Mouse (Mus musculus) limb, embryonic 12.5 days (tissue): Measurements from ENCODE around the gene Aanat. TPM values are rescaled to one million over a fixed set of nuclear protein-coding genes. Genes with fewer than 3 reads are reported as not detected.

ENCODE experiments used
- ATAC-seq: fragments of 200-750 bp; cut with Nextera tagmentation; 2 replicates; pipeline ENCODE4 v1.8.0; 2017; ENCODE audit warnings: low read depth, moderate TSS enrichment; ENCODE audit not compliant: insufficient number of reproducible peaks, insufficient read depth, low FRiP score, low TSS enrichment
- H3K27ac ChIP-seq: fragments of 300-500 bp; sonication (generic); 2 replicates; pipeline ENCODE4 v1.5.1; 2016; ENCODE audit warnings: mild to moderate bottlenecking, moderate library complexity
- H3K27me3 ChIP-seq: fragments of 300-500 bp; sonication (generic); 2 replicates; pipeline ENCODE4 v1.6.1; 2016; ENCODE audit warnings: mild to moderate bottlenecking, moderate library complexity
- H3K36me3 ChIP-seq: fragments of 300-500 bp; sonication (generic); 2 replicates; pipeline ENCODE4 v1.6.1; 2016; ENCODE audit warnings: mild to moderate bottlenecking, moderate library complexity
- H3K4me1 ChIP-seq: fragments of 300-500 bp; sonication (generic); replicated peaks from 2 replicates; pipeline ENCODE4 v1.6.1; 2016
- H3K4me2 ChIP-seq: fragments of 300-500 bp; sonication (generic); 2 replicates; pipeline ENCODE4 v1.6.1; 2016; ENCODE audit warnings: mild to moderate bottlenecking, moderate library complexity
- H3K4me3 ChIP-seq: fragments of 300-500 bp; sonication (generic); replicated peaks from 2 replicates; pipeline ENCODE4 v1.5.1; 2016; ENCODE audit warnings: mild to moderate bottlenecking
- H3K9ac ChIP-seq: fragments of 300-500 bp; sonication (generic); replicated peaks from 2 replicates; pipeline ENCODE4 v1.6.1; 2016; ENCODE audit warnings: mild to moderate bottlenecking, moderate library complexity
- H3K9me3 ChIP-seq: fragments of 300-500 bp; sonication (generic); 2 replicates; pipeline ENCODE4 v1.6.1; 2016; ENCODE audit warnings: mild to moderate bottlenecking, moderate library complexity
- WGBS: fragments of 180-500 bp; shearing (Covaris S2); methylation state at CpG from one replicate; pipeline ENCODE4 v1.1.7; 2016; 5-methylcytosine and 5-hydroxymethylcytosine counted together
- polyA plus RNA-seq: library from polyadenylated mRNA; unstranded; fragments of >200 nt; fragmentation: Nextera tagmentation; extraction: Ambion mirVana; gene quantifications from 2 replicates; pipeline ENCODE4 v1.2.1, GENCODE M21; 2016

Gene Aanat
- polyA plus RNA-seq, 1 experiment from 2014 or later = not detected

GRCm38 (mm10) chr11:116612554-116612953, 26.3 kb downstream of the Aanat start:
- no peaks in the 10 kb centered on the region for H3K36me3 ChIP-seq
- no peak overlapping the region for H3K4me2 ChIP-seq
- ATAC-seq = no peak
- no peak overlapping the region for H3K4me3 ChIP-seq
- H3K9me3 ChIP-seq = no peaks in the 10 kb centered on the region
- H3K27ac ChIP-seq = no peak overlapping the region
- H3K9ac ChIP-seq = no peak overlapping the region
- H3K4me1 ChIP-seq = peaks cover 19% of the 10 kb centered on the region
- WGBS = 91% methylated on average over 1 of the region's 1 CpGs
- no peaks in the 10 kb centered on the region for H3K27me3 ChIP-seq

GRCm38 (mm10) chr11:116613234-116613633, 27.0 kb downstream of the Aanat start:
- ATAC-seq = no peak
- no peak overlapping the region for H3K4me3 ChIP-seq
- no peak overlapping the region for H3K27ac ChIP-seq
- WGBS = 94% methylated on average over 6 of the region's 6 CpGs
- no peaks in the 10 kb centered on the region for H3K36me3 ChIP-seq
- H3K4me2 ChIP-seq = no peak overlapping the region
- H3K9me3 ChIP-seq = no peaks in the 10 kb centered on the region
- no peak overlapping the region for H3K9ac ChIP-seq
- H3K4me1 ChIP-seq = peaks cover 25% of the 10 kb centered on the region
- H3K27me3 ChIP-seq = 0 out of 2 replicates have a peak, but pooled peaks cover 5% of the 10 kb centered on the region

- Histone ChIP-seq H3K36me3 (no peaks in the 10 kb centered on the region), H3K4me3 (no peak overlapping the region), H3K9me3 (no peaks in the 10 kb centered on the region), H3K27me3 (0 out of 2 replicates have a peak, but pooled peaks cover 5% of the 10 kb centered on the region), H3K9ac (no peak overlapping the region), H3K4me1 (peaks cover 50% of the 10 kb centered on the region), H3K27ac (0 out of 2 replicates have a peak overlapping the region, but pooled peaks have one; percentile 17), H3K4me2 (no peak overlapping the region)
- ATAC-seq = no peak
- 58% methylated on average over 15 of the region's 15 CpGs for WGBS
These were observed 29.7 kb downstream of the Aanat start for GRCm38 (mm10) chr11:116615735-116616437.

GRCm38 (mm10) chr11:116616438-116617118, 30.3 kb downstream of the Aanat start:
- Histone ChIP-seq H3K9me3 (no peaks in the 10 kb centered on the region), H3K27me3 (0 out of 2 replicates have a peak, but pooled peaks cover 5% of the 10 kb centered on the region), H3K4me2 (no peak overlapping the region), H3K4me3 (no peak overlapping the region), H3K9ac (no peak overlapping the region), H3K4me1 (peaks cover 57% of the 10 kb centered on the region), H3K36me3 (no peaks in the 10 kb centered on the region), H3K27ac (no peak overlapping the region)
- no peak for ATAC-seq
- WGBS = 60% methylated on average over 10 of the region's 10 CpGs

- Histone ChIP-seq H3K4me3 (no peak overlapping the region), H3K27ac (0 out of 2 replicates have a peak overlapping the region, but pooled peaks have one; percentile 2), H3K4me2 (no peak overlapping the region), H3K27me3 (0 out of 2 replicates have a peak, but pooled peaks cover 5% of the 10 kb centered on the region), H3K9ac (no peak overlapping the region), H3K9me3 (no peaks in the 10 kb centered on the region), H3K36me3 (no peaks in the 10 kb centered on the region), H3K4me1 (peaks cover 67% of the 10 kb centered on the region)
- WGBS = 90% methylated on average over 7 of the region's 7 CpGs
- ATAC-seq = no peak
These were observed 31.4 kb downstream of the Aanat start for GRCm38 (mm10) chr11:116617641-116618040.

GRCm38 (mm10) chr11:116618666-116619065, 32.4 kb downstream of the Aanat start:
- no peak overlapping the region for H3K4me2 ChIP-seq
- ATAC-seq = no peak
- H3K9me3 ChIP-seq = no peaks in the 10 kb centered on the region
- peaks cover 77% of the 10 kb centered on the region for H3K4me1 ChIP-seq
- no peaks in the 10 kb centered on the region for H3K36me3 ChIP-seq
- H3K4me3 ChIP-seq = no peak overlapping the region
- H3K9ac ChIP-seq = no peak overlapping the region
- no peak overlapping the region for H3K27ac ChIP-seq
- peaks cover 15% of the 10 kb centered on the region for H3K27me3 ChIP-seq
- 88% methylated on average over 7 of the region's 7 CpGs for WGBS

GRCm38 (mm10) chr11:116619156-116619555, 32.9 kb downstream of the Aanat start:
- no peaks in the 10 kb centered on the region for H3K9me3 ChIP-seq
- no peak overlapping the region for H3K4me3 ChIP-seq
- no peak overlapping the region for H3K27ac ChIP-seq
- peaks cover 78% of the 10 kb centered on the region for H3K4me1 ChIP-seq
- no peak overlapping the region for H3K9ac ChIP-seq
- peaks cover 20% of the 10 kb centered on the region for H3K27me3 ChIP-seq
- no peak for ATAC-seq
- WGBS = 52% methylated on average over 7 of the region's 7 CpGs
- no peaks in the 10 kb centered on the region for H3K36me3 ChIP-seq
- H3K4me2 ChIP-seq = 0 out of 2 replicates have a peak overlapping the region, but pooled peaks have one; percentile 3

- H3K4me2 ChIP-seq = 0 out of 2 replicates have a peak overlapping the region, but pooled peaks have one; percentile 3
- ATAC-seq = no peak
- H3K4me1 ChIP-seq = peaks cover 82% of the 10 kb centered on the region
- no peak overlapping the region for H3K9ac ChIP-seq
- H3K36me3 ChIP-seq = no peaks in the 10 kb centered on the region
- WGBS = 52% methylated on average over 8 of the region's 8 CpGs
- peaks cover 20% of the 10 kb centered on the region for H3K27me3 ChIP-seq
- no peaks in the 10 kb centered on the region for H3K9me3 ChIP-seq
- no peak overlapping the region for H3K27ac ChIP-seq
- no peak overlapping the region for H3K4me3 ChIP-seq
These were observed 33.3 kb downstream of the Aanat start for GRCm38 (mm10) chr11:116619561-116619960.

GRCm38 (mm10) chr11:116620073-116620472, 33.8 kb downstream of the Aanat start:
- Histone ChIP-seq H3K27ac (no peak overlapping the region), H3K9ac (no peak overlapping the region), H3K27me3 (peaks cover 20% of the 10 kb centered on the region), H3K4me2 (no peak overlapping the region; the same call in 1 of the 2 replicates), H3K36me3 (no peaks in the 10 kb centered on the region), H3K9me3 (no peaks in the 10 kb centered on the region), H3K4me3 (no peak overlapping the region), H3K4me1 (peaks cover 84% of the 10 kb centered on the region)
- WGBS = 40% methylated on average over 9 of the region's 9 CpGs
- ATAC-seq = no peak

- no peaks in the 10 kb centered on the region for H3K36me3 ChIP-seq
- H3K4me2 ChIP-seq = no peak overlapping the region; the same call in 1 of the 2 replicates
- H3K4me3 ChIP-seq = no peak overlapping the region
- peaks cover 83% of the 10 kb centered on the region for H3K4me1 ChIP-seq
- WGBS = 77% methylated on average over 10 of the region's 10 CpGs
- H3K9ac ChIP-seq = no peak overlapping the region
- no peak for ATAC-seq
- H3K27me3 ChIP-seq = peaks cover 20% of the 10 kb centered on the region
- no peak overlapping the region for H3K27ac ChIP-seq
- H3K9me3 ChIP-seq = no peaks in the 10 kb centered on the region
These were observed 34.5 kb downstream of the Aanat start for GRCm38 (mm10) chr11:116620559-116621253.

GRCm38 (mm10) chr11:116621258-116621704, 35.0 kb downstream of the Aanat start:
- ATAC-seq = no peak
- H3K36me3 ChIP-seq = no peaks in the 10 kb centered on the region
- H3K4me2 ChIP-seq = peak overlapping the region; percentile 24; the same call in 1 of the 2 replicates
- no peaks in the 10 kb centered on the region for H3K9me3 ChIP-seq
- H3K9ac ChIP-seq = no peak overlapping the region
- H3K27me3 ChIP-seq = peaks cover 20% of the 10 kb centered on the region
- H3K4me3 ChIP-seq = no peak overlapping the region
- WGBS = 38% methylated on average over 6 of the region's 6 CpGs
- no peak overlapping the region for H3K27ac ChIP-seq
- H3K4me1 ChIP-seq = peaks cover 77% of the 10 kb centered on the region
